Mouse (Mus musculus) midbrain, postnatal 0 days (tissue): ENCODE results near the gene Igll1. TPM values are rescaled to one million over a fixed set of nuclear protein-coding genes. Genes with fewer than 3 reads are reported as not detected.

Experiments used
- ATAC-seq: fragments of 200-750 bp; cut with Nextera tagmentation; 2 replicates; pipeline ENCODE4 v1.8.0; 2017; ENCODE audit warnings: moderate number of reproducible peaks, mild to moderate bottlenecking, moderate TSS enrichment, moderate library complexity; ENCODE audit not compliant: low FRiP score
- DNase-seq: peaks from one replicate; pipeline ENCODE4 v3.0.0-alpha.2; 2015; ENCODE audit warnings: low spot score
- H3K27ac ChIP-seq: fragments of 300-500 bp; sonication (generic); 2 replicates; pipeline ENCODE4 v1.5.1; 2014; ENCODE audit warnings: low read depth, mild to moderate bottlenecking, low read length, mixed read lengths
- H3K27me3 ChIP-seq: fragments of 300-500 bp; sonication (generic); 2 replicates; pipeline ENCODE4 v1.6.1; 2014; ENCODE audit warnings: low read length, control low read depth, mixed read lengths; ENCODE audit not compliant: insufficient read depth
- H3K36me3 ChIP-seq: fragments of 300-500 bp; sonication (generic); 2 replicates; pipeline ENCODE4 v1.6.1; 2014; ENCODE audit warnings: low read length, control low read depth, mixed read lengths; ENCODE audit not compliant: insufficient read depth
- H3K4me1 ChIP-seq: fragments of 300-500 bp; sonication (generic); 2 replicates; pipeline ENCODE4 v1.6.1; 2014; ENCODE audit warnings: mild to moderate bottlenecking, control low read depth, antibody characterized with exemption, low read length, mixed read lengths; ENCODE audit not compliant: insufficient read depth
- H3K4me2 ChIP-seq: fragments of 300-500 bp; sonication (generic); 2 replicates; pipeline ENCODE4 v1.6.1; 2014; ENCODE audit warnings: low read depth, mild to moderate bottlenecking, low read length, mixed read lengths; ENCODE audit not compliant: poor library complexity, severe bottlenecking
- H3K4me3 ChIP-seq: fragments of 300-500 bp; sonication (generic); 2 replicates; pipeline ENCODE4 v1.5.1; 2014; ENCODE audit warnings: low read depth, mild to moderate bottlenecking, low read length, moderate library complexity
- H3K9ac ChIP-seq: fragments of 300-500 bp; sonication (generic); replicated peaks from 2 replicates; pipeline ENCODE4 v1.6.1; 2014; ENCODE audit warnings: mild to moderate bottlenecking, low read length, moderate library complexity, mixed read lengths; ENCODE audit not compliant: poor library complexity, severe bottlenecking
- H3K9me3 ChIP-seq: fragments of 300-500 bp; sonication (generic); 2 replicates; pipeline ENCODE4 v1.6.1; 2016; ENCODE audit warnings: low read length, control low read depth
- CTCF ChIP-seq: IDR thresholded peaks from 2 replicates; pipeline ENCODE4 v1.5.1; 2016; ENCODE audit warnings: antibody characterized with exemption, mild to moderate bottlenecking
- WGBS: fragments of 180-500 bp; shearing (Covaris S2); extraction: QIAGEN DNeasy Blood & Tissue Kit; methylation state at CpG from one replicate; pipeline ENCODE4 v1.1.7; 2014; 5-methylcytosine and 5-hydroxymethylcytosine counted together
- polyA plus RNA-seq: library from polyadenylated mRNA; unstranded; fragments of >200 nt; fragmentation: Nextera tagmentation; extraction: Ambion mirVana; gene quantifications from 2 replicates; pipeline ENCODE4 v1.2.1, GENCODE M21; 2015
- total RNA-seq: library from RNA; depleted of rRNA; stranded (reverse); fragments of >200 nt; gene quantifications from 2 replicates; pipeline ENCODE4 v1.2.3, GENCODE M21; 2014

The Igll1 gene
- total and polyA plus RNA-seq, 2 experiments from 2014 or later = not detected

DNA sequence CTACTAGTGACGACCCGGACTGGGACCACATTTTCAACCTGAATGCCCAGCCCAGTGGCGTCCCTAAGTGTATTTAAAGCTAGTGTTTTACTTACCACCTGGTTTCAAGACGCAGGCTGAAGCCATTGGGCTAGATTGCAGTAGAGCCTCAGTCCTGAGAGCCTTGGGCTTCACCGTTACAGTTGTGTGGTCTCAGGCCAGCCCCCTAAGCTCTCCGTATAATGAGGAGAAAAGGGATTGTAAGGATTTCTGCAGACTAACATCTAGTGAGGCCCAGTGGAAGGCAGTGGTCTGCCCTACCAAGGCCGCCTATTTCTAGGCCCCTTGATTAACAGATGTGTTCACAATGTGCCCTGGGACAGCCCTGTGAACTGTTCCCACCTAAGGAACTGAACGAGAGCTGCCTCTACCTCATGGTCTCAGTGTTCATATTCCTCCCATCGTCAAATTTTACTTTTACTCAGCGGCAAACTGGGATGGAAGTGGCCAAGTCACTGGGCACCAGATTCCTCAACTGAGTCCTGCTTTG, 33.3 kb upstream of the Igll1 start:
- H3K4me1 ChIP-seq = peaks cover 7% of the 10 kb centered on the region; the same call in 1 of the 2 replicates
- H3K27me3 ChIP-seq = no peaks in the 10 kb centered on the region
- WGBS = 19% methylated on average over 10 of the region's 10 CpGs
- DNase-seq (peak; percentile 6), ATAC-seq (peak; percentile 24; the same call in 1 of the 2 replicates)
- H3K4me2 ChIP-seq = peak overlapping the region; percentile 85
- H3K27ac ChIP-seq = peak overlapping the region; percentile 64
- no peak for TF ChIP-seq CTCF
- H3K36me3 ChIP-seq = peaks cover 9% of the 10 kb centered on the region; the same call in 1 of the 2 replicates
- H3K9ac ChIP-seq = peak overlapping the region; percentile 79
- no peaks in the 10 kb centered on the region for H3K9me3 ChIP-seq
- H3K4me3 ChIP-seq = peak overlapping the region; percentile 62

GRCm38 (mm10) chr16:16896382-16897055, 32.7 kb upstream of the Igll1 start, which contains the start of gene Ppm1f:
TSS of gene Ppm1f (plus strand) at chr16:16896469.
- H3K27ac ChIP-seq = peak within 1 kb of the TSS; percentile 64
- H3K9me3 ChIP-seq = no peaks in the 10 kb centered on the region
- peak; percentile 93 for DNase-seq
- peak within 1 kb of the TSS; percentile 62 for H3K4me3 ChIP-seq
- under 1% methylated on average over 29 of the region's 29 CpGs for WGBS
- no peaks in the 10 kb centered on the region for H3K27me3 ChIP-seq
- ATAC-seq = peak; percentile 94
- H3K9ac ChIP-seq = peak within 1 kb of the TSS; percentile 79
- H3K4me1 ChIP-seq = peaks cover 7% of the 10 kb centered on the region; the same call in 1 of the 2 replicates
- H3K4me2 ChIP-seq = peak within 1 kb of the TSS; percentile 85
- H3K36me3 ChIP-seq = peaks cover 14% of the 10 kb centered on the region; the same call in 1 of the 2 replicates
- TF ChIP-seq CTCF = peak; percentile 99

DNA sequence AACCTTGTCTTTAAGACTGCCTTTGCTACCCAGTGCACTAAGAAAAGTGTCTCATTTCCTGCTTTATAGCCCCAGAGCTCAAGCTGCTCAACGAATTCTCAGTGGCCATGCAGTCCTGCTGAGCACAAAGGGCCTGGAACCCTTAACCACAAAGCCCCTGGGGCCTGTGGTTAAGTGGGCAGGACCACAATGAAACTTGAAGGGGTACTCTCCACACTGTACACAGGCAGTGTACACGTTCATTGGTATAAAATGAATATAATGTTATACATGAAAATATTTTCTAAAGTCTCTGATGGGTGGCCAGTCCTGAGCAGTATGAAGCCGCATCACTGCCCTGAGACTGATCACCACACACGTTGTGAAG, 32.2 kb upstream of the Igll1 start:
- peak overlapping the region; percentile 62; the same call in 1 of the 2 replicates for H3K4me3 ChIP-seq
- 17% methylated on average over 4 of the region's 4 CpGs for WGBS
- 0 out of 2 replicates have a peak overlapping the region, but pooled peaks have one; percentile 79 for H3K9ac ChIP-seq
- peaks cover 19% of the 10 kb centered on the region; the same call in 1 of the 2 replicates for H3K36me3 ChIP-seq
- 0 out of 2 replicates have a peak overlapping the region, but pooled peaks have one; percentile 85 for H3K4me2 ChIP-seq
- no peaks in the 10 kb centered on the region for H3K27me3 ChIP-seq
- TF ChIP-seq CTCF = no peak
- peaks cover 7% of the 10 kb centered on the region; the same call in 1 of the 2 replicates for H3K4me1 ChIP-seq
- ATAC-seq (peak; percentile 62), DNase-seq (no peak)
- H3K9me3 ChIP-seq = no peaks in the 10 kb centered on the region
- H3K27ac ChIP-seq = peak overlapping the region; percentile 64

DNA sequence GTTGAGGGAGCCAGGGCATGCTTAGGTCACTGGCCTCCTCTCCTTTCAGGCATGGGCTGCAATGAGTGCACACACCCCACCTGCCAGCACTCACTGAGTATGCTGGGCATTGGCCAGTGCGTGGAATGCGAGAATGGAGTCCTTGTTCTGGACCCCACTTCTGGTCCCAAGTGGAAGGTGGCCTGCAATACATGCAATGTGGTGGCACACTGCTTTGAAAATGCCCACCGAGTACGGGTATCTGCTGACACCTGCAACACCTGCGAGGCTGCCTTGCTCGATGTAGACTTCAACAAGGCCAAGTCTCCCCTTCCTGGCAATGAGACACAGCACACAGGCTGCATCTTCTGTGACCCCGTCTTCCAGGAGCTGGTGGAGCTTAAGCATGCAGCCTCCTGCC, 28.6 kb upstream of the Igll1 start:
- no peaks in the 10 kb centered on the region for H3K4me1 ChIP-seq
- DNase-seq (no peak), ATAC-seq (no peak)
- H3K4me3 ChIP-seq = no peak overlapping the region
- H3K36me3 ChIP-seq = peaks cover 56% of the 10 kb centered on the region
- WGBS = 91% methylated on average over 7 of the region's 7 CpGs
- H3K27me3 ChIP-seq = no peaks in the 10 kb centered on the region
- H3K9me3 ChIP-seq = no peaks in the 10 kb centered on the region
- TF ChIP-seq CTCF = no peak
- H3K27ac ChIP-seq = no peak overlapping the region
- H3K9ac ChIP-seq = no peak overlapping the region
- no peak overlapping the region for H3K4me2 ChIP-seq

DNA sequence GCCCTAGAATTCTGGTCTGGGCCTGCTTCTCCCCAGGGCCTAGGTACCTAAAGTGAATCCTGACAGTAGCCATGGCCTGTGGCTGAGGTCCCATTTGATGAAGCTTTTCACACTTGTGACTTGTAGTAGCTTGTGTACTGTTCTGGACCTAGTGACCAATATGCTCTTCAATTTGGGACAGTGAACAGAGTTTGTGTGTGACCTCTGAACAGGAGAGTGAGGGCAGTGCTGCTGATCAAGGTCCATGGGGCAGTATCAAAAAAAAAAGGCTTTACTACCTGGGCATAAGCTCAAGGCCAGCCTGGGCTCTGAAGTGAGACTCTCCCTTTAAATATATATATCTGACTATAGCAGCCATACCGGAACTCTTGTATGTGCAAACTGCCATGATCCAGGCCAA, 24.6 kb upstream of the Igll1 start:
- H3K27me3 ChIP-seq = no peaks in the 10 kb centered on the region
- no peak overlapping the region for H3K27ac ChIP-seq
- TF ChIP-seq CTCF = no peak
- H3K9ac ChIP-seq = no peak overlapping the region
- H3K4me3 ChIP-seq = no peak overlapping the region
- H3K4me1 ChIP-seq = no peaks in the 10 kb centered on the region
- peaks cover 94% of the 10 kb centered on the region for H3K36me3 ChIP-seq
- ATAC-seq = no peak
- WGBS = 100% methylated on average over 1 of the region's 1 CpGs
- no peaks in the 10 kb centered on the region for H3K9me3 ChIP-seq
- DNase-seq = no peak
- no peak overlapping the region for H3K4me2 ChIP-seq

DNA sequence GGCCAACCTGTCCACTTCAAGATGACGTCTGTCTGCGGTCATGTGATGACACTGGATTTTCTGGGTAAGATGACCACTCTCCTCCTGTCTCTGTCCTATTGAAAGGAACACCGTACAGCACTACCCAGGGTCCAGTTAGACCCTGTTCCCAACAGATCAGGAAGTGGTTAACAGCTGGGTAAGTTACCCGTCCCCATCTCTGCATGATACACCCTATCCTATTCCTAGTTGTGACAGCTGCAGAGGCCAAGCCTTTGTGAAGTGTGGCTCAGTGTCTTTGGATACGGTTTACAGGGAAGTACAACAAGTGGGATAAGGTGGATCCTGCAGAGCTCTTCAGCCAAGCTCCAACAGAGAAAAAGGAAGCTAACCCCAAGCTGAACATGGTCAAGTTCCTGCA, 15.2 kb upstream of the Igll1 start:
- no peak overlapping the region for H3K4me3 ChIP-seq
- no peak for TF ChIP-seq CTCF
- H3K27me3 ChIP-seq = no peaks in the 10 kb centered on the region
- H3K9ac ChIP-seq = no peak overlapping the region
- H3K27ac ChIP-seq = no peak overlapping the region
- ATAC-seq = no peak
- no peaks in the 10 kb centered on the region for H3K4me1 ChIP-seq
- DNase-seq = no peak
- peaks cover 53% of the 10 kb centered on the region for H3K36me3 ChIP-seq
- H3K4me2 ChIP-seq = no peak overlapping the region
- no peaks in the 10 kb centered on the region for H3K9me3 ChIP-seq
- WGBS = 95% methylated on average over 5 of the region's 5 CpGs
